Mouse (Mus musculus): ENCODE measurements around the gene Dcst1.

The Dcst1 gene

DNA sequence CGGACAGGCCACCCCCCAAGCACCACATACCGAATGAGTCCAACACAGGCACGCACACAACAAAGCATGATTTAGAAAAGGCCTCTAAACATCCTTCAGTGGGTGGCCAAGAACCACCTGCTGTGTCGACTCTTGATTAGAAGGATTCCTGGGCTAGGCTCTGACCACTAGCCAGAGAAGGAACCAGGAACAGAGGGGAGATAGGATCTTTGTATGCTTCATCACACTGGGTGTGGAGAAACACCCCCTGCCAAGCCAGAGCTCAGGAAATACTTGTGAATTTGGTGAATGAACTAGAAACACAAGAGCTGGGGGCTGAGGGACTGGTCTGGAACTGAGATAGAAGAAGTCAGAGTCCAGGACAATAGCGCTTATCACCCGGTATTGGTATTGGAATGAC, 28.5 kb downstream of the Dcst1 start:
- DNase-seq (ENCODE audit: low read depth, low spot score) = peak; percentile 56

- DNase-seq (ENCODE audit: low read depth, low spot score) = no peak
Measured at GRCm38 (mm10) chr3:89333053-89333452, 32.0 kb downstream of the Dcst1 start.

DNA sequence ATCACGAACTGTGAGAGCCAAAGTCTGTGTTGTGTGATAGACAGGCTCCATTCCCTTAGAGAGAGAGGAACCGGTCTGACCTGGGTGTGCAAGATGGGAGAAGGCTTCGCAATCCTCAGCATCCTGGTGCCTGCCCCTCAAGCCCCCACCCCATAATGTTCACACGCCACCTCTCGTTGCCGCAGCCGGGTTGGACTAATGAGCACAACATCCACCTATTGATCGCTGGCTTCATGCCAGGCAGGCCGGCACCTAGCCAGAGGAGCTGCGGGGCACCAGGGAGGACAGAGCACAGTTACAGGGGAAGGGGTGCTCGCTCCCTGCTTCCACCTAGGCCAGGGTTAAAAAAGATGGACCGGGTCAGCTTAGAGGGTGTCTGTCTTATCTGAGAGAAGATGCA, 32.6 kb downstream of the Dcst1 start:
- no peak for DNase-seq (ENCODE audit: low read depth, low spot score)

DNA sequence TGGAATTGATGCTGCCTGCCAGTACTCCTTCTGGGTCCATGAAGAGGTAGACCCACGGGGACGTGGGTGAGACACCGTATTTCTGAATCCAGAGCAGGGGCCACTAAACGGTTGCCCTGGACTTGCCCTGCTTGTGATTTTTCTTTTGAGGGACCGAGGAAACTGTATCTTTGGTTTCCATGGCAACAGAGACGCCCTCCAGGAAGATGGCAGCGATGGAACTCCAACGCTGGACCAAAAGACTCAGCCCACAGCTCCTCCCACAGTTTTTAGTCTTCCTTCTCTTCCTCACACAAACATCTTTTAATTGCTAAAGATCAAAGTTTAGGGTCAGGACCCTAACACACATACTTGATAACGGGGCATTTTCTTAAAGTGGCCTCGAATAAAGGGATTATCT, 33.0 kb downstream of the Dcst1 start:
- no peak for DNase-seq (ENCODE audit: low read depth, low spot score)

- DNase-seq (ENCODE audit: low read depth, low spot score) = no peak
Measured at GRCm38 (mm10) chr3:89331561-89331960, 33.5 kb downstream of the Dcst1 start.

GRCm38 (mm10) chr3:89330948-89331347, 34.1 kb downstream of the Dcst1 start:
- DNase-seq (ENCODE audit: low read depth, low spot score) = no peak

DNA sequence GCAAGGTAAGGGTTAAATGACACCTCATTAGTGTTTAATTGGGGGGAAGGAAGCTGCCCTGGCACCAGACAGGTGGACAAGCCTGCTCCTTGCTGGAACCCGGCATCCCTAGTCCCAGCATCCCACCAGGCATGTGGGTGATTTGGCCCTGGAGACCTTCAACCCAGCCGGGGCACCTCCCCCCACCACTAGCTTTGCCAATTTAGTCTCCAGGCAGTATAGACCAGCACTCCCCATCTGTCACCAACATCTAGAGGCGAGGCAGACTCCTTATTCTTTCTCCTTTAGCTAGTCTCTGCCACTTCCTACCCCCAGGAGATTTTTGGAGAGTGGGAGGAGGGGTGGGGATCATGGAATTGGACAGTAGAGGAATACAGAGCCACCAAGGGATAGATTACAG, 34.7 kb downstream of the Dcst1 start:
- no peak for DNase-seq (ENCODE audit: low read depth, low spot score)

DNA sequence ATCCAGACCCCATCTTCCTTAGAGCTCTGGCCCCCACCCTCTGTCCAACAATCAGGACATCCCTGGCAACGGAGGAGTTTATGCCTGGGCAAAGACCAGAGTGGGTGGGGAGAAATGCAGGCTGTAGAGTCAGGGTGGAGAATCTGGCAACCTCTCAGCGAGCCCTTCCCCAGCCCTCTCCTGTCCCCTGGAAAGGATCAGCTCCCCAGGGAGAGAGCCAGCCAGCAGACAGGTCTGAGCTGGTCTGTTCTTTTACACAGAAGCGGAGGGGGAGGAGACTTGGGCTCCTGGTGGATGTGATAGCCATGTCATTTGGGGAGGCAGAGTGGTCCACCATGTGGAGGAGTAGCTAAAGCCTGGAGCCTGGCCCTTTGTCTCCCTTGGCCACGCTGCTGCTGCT, 36.4 kb downstream of the Dcst1 start:
- peak; percentile 89 for DNase-seq (ENCODE audit: low read depth, low spot score)

DNA sequence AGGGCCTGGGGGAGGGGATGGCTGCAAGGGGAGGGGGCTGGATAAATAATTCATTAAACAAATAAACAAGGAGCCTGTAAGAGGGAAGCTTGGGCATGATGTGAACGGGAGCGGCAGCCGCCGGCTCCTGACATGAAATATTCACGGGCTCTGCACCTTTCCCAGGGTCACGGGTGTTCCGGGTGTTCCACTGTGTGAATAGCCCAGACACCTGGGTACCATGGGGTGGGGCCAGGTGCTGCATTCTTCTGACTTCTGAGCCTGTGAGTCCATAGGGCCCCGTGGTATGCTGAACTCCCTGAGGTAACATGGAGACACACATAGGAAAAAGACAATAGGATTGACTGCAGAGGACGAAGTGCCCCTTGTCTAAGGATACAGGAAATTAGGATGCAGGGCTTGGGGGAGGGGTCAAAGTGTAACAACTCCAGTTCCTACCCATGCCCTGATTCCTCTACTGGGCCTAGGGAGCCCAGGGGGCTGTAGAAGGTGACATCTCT, 37.6 kb downstream of the Dcst1 start:
- peak; percentile 79 for DNase-seq (ENCODE audit: low read depth, low spot score)

DNA sequence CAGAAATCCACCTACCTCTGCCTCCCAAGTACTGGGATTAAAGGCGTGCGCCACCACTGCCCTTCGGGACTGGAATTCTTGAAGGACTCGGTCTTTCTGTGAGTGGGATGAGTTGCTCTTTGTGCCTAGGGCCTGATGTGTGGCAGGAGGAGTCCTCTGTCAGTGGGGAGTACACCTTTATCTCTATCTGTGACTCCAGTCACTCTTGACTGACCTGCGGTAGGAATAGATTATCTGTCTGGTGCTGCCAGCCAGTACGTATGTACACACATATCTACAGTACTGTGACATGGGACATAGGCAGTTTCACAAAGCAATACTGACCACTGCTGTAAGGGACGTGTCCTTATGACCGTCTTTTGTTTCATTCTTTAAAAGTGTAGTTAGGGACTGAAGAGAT, 39.2 kb downstream of the Dcst1 start:
- no peak for DNase-seq (ENCODE audit: low read depth, low spot score)

DNA sequence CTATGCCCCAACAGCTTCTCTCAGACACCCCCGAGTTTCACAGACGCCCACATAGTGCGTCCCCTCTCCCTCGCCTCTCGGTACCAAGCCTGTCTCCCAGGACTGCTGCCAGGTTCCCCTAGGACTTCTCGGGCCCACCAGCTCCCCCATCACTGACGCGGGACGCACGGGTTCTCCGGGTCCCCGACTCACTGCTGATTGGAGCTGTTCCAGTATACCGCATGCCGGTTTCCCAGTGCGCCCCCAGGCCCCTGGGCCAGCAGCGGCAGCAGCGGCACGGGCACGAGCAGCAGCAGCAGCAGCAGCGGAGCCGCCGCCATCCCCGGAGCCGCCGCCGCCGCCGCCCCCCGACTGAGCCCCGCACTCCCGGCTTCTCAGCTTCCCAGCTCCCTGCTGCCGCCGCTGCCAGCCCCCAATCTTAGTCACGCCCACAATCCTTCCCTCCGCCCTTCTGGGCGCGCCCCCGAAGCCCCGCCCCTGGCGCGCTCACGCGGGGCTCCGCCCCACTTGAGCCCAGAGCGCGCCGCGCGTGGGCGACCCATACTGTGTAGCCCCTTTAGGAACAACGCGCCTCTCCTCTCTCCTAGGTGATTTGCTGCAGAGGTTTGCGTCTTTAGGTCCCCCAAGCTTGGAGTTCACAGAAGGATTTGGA, 42.4 kb downstream of the Dcst1 start, which contains the start of gene Efna3:
Efna3 (minus strand) TSS at position 452 of the 652 bp plus-strand sequence.
- peak; percentile 88 for DNase-seq (ENCODE audit: low read depth, low spot score)

- no peak for DNase-seq (ENCODE audit: low read depth, low spot score)
Measured at GRCm38 (mm10) chr3:89322131-89322500, 42.9 kb downstream of the Dcst1 start.

DNA sequence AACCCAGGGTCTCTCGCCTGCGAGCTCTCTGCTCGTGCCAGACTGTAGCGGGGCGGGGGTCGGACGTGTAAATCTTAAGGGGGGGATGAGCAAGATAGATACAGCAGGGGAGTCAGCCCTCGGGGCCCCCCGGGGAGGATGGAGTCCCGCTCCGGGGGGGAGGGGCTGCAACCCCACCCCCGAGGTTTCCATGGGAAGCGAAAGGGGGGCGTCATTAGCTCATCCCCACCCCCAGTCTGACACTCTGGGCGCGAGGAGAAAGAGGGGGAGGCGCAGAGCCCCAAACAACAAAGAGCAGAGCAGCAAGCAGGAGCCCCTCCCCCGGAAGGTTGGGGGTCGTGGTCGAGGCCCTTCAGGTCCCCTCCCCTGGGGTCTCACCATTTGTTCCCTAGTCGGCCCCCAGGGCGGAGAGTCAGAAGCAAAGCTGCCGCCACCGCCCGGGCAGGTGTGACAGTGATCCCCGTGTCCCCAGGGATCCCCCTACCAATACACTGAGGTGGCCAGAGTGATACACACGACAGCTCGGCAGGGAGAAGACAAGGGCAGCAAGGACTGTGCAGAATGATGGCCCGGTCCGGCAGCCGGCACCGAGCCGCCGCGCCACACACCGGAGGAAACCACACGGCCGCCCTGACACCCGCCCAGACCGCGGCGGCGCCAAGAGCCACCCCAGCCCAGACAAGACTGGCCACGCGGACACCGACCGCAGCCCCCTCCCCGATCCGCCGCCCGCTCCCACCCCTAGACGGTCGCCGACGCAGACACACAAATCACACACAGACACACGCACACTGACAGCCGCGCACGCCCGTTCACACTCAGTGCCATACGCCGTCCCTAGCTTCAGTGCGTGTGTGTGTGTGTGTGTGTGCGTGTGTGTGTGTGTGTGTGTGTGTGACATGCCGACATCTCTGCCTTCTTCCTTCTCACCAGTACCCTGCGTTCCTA, 43.6 kb downstream of the Dcst1 start:
- DNase-seq (ENCODE audit: low read depth, low spot score) = no peak

GRCm38 (mm10) chr3:89320581-89321182, 44.4 kb downstream of the Dcst1 start:
- DNase-seq (ENCODE audit: low read depth, low spot score) = peak; percentile 88

DNA sequence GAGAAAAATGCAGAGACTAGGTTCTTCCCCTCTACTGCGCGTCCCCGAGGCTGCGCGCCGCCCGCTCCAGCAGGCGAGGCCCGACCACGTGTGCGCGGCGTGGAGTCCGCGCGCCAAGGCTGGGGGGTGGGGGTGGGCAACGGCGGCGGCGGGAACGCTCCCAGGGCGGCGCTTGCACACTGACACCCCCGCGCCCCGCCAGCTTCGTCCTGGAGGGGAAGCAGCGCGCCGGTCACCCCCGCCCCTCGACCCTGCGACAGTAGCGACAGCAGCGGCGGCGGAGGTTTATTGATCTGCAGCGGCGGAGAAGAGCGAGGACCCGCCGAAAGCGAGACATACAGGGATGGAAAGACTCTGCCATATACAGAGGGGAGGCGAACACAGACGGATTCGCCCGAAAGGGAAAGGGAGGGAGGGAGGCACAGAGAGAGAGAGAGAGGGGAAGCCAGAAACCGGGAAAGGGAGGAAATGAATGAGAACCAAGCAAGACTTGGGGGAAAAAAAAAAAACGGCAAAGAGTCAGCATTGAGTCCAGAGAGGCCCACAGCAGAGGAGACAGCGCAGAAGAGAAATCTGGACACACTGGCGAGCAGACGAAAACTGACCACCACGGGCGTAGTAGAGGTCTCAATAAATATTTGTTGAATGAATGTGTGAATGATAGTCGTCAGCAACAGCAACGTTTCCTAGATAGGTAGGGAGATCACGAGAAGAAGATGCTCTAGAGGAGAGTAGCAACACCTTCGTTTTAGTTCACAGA, 45.3 kb downstream of the Dcst1 start:
- DNase-seq (ENCODE audit: low read depth, low spot score) = no peak

- no peak for DNase-seq (ENCODE audit: low read depth, low spot score)
Measured at GRCm38 (mm10) chr3:89318971-89319590, 46.0 kb downstream of the Dcst1 start.

DNA sequence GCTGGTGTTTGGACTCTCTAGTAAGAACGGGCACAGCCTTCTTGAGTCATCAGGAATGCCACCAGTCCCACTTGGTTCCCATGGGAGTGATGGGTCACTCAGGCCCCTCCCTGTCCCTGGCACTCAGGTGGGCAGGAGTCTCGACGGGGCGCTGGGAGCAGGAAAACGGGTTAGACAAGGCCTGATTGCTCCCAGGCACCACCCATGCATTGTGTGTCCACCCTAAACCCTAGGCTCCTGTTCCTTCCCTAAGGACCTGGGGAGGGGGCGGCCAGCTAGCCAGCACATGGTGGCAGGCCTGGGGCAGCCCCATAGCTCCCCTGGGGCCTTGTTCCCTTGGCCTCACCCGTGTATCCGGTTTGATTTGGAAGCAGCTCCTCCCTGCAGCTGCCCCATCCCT, 46.7 kb downstream of the Dcst1 start:
- no peak for DNase-seq (ENCODE audit: low read depth, low spot score)

GRCm38 (mm10) chr3:89317246-89317645, 47.8 kb downstream of the Dcst1 start:
- no peak for DNase-seq (ENCODE audit: low read depth, low spot score)

DNA sequence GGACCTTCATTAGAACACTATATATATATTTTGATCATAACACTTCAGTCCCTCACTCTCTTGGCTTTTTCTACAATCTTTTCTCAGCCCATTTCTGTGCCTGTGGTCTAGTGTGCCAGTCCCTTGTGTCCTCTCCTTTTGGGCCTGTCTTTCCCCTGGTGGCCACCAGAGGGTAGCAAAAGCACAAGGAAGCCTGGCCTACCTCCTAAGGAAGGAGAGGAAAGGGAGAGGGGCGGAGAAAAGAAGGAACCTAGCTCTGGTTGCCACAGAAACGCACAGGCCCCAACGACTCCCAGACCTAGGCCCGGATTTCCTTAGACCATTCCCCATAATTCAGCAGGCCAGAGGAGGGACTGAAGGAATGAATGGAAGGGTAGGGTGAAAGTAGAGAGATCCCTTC, 48.2 kb downstream of the Dcst1 start:
- DNase-seq (ENCODE audit: low read depth, low spot score) = peak; percentile 95

GRCm38 (mm10) chr3:89315930-89316831, 48.9 kb downstream of the Dcst1 start:
- peak; percentile 60 for DNase-seq (ENCODE audit: low read depth, low spot score)

All from ZHBTc4 (cell line).